In the genomic region with DNA sequence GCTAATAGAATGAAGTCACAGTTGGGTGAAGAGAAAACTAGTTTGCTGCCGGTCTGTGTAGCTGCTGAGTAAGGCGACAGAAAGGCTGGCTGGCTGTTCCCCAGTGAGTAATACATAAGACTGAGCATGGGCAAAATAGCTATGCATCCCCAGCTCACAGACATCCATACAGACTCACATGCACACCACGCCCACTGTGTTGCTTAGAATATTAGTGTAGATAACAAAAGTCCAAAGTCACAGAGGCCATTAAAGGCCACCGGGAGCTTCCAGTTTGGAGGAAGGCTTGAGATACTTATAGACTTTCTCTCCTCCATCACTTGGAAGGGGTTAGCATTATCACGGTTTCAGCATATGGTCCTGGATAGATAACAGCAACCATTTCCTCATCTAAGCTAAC, we compare ENCODE assay signal across 12 mouse cellular contexts.
"Had no signal": no experiment of that assay in that cellular context is flagged by ENCODE, and none has a peak within 500 bp of the region (broad histone marks: within the 10 kb centered on the region; RNA-seq: fewer than 3 reads in every experiment).

No protein-coding gene starts in this region.

- H3K9me3 ChIP-seq: limb, embryonic 15.5 days; midbrain, embryonic 13.5 days had no signal

- DNase-seq: kidney, adult 2 months; kidney, postnatal 25 days; layer of hippocampus, adult 9-11 months; layer of hippocampus, postnatal 36 days; lung, embryonic 14.5 days; lung, postnatal 10 days; thymus, postnatal 4 days had no signal

- H3K9ac ChIP-seq: limb, embryonic 15.5 days; lung, embryonic 14.5 days; midbrain, embryonic 13.5 days had no signal

- H3K27ac ChIP-seq: limb, embryonic 15.5 days; macrophage; midbrain, embryonic 13.5 days; stomach, postnatal 0 days had no signal

- H3K36me3 ChIP-seq: limb, embryonic 15.5 days; midbrain, embryonic 13.5 days had no signal

- H3K27me3 ChIP-seq: limb, embryonic 15.5 days had no signal

- H3K4me3 ChIP-seq: limb, embryonic 15.5 days; midbrain, embryonic 13.5 days had no signal

- H3K4me2 ChIP-seq: limb, embryonic 15.5 days; lung, embryonic 14.5 days; midbrain, embryonic 13.5 days had no signal

- ATAC-seq: inflammation-experienced regulatory T-cells, adult 6 months; midbrain, embryonic 13.5 days had no signal
